Mouse (Mus musculus): ENCODE data around the gene Tmem150a.

Gene Tmem150a

DNA sequence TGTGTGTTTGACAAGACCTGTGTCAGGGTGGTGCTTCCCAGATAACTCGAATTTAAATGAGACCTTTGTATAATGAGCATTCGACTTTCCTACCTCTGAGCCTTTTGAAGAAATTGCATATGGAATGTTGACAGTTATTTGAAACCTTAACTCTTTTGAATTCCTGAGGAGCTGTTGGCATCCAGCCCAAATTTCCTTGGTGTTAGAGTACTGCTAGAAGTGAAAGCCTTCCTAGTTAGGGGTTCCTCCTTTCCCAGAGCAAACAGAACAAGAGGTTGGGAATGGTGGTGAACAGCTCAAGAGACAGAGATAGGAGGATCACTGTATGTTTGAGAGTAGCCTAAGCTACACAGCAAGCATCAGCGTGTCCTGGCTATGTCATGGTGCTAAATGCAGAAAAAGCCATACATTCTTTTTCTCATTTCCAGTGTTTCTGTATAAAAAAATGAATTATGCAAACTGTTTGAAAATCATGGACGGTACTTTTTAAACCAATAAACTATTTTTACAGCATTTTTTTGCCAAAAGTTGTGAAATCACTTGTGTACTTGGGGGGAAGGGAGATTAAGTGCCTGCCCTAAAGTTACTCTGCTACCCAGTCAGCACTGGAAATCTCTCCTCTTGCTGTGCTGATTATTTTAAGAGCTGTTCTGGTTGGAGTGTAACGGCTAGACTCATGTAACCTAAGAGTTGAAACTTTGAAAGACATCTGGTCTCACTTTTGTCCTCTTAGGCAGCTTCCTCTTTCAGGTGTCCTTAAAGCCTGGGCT lies 2.4 kb upstream of the Tmem150a start:
- DNase-seq (ENCODE audit: low spot score): no peak

DNA sequence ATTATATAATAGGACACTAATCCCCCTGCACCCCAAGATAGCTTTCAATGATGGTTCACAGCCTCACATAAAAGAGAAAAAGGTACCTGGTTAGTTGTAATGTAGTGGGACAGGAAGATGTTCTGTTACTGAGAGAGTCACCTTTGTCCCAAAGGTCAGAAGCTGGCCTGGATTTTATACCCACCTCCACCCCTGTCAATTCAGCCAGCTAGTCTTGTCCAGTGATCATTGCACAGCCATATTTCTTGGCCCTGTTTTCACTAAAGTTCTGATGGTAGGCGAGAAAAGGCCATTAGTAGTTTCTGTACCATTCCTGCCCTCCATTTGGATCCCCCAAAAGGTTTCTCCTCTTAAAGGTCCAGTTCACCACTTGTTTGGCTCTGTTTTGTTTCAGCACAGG lies 1.2 kb upstream of the Tmem150a start:
- DNase-seq (ENCODE audit: low spot score): no peak

- no peak for DNase-seq (ENCODE audit: low spot score)
These were observed 820 bp downstream of the Tmem150a start for GRCm38 (mm10) chr6:72356001-72356532.

GRCm38 (mm10) chr6:72357164-72358079 lies 2.2 kb downstream of the Tmem150a start:
- no peak for DNase-seq (ENCODE audit: low spot score)

DNA sequence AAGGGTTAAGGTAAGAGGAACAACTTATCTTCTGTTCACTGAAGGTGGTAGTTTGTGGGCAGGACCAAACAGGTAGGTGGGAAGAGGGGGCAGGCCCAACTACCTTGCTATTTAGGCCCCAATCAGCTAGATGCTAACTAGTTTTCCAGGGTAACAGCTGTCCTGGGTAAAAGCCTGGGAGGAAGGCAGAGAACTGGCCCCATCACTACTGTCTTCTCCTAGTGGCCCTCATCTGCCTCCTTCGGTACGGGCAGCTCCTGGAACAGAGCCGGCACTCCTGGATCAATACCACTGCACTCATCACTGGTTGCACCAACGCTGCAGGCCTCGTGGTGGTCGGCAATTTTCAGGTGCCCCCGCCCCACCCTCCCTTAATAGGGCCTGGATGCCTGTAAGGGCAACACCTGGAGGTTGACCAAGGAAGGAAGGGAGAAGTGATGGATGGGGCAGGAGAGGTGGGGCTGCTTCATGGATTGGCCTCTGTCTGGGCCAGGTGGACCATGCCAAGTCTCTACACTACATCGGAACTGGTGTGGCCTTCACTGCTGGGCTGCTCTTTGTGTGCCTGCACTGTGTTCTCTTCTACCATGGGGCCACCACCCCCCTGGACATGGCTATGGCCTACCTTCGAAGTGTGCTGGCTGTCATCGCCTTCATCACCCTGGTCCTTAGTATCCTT lies 3.0 kb downstream of the Tmem150a start:
- no peak for DNase-seq (ENCODE audit: low spot score)

GRCm38 (mm10) chr6:72359343-72359742 lies 4.1 kb downstream of the Tmem150a start:
- DNase-seq (ENCODE audit: low spot score): no peak

DNA sequence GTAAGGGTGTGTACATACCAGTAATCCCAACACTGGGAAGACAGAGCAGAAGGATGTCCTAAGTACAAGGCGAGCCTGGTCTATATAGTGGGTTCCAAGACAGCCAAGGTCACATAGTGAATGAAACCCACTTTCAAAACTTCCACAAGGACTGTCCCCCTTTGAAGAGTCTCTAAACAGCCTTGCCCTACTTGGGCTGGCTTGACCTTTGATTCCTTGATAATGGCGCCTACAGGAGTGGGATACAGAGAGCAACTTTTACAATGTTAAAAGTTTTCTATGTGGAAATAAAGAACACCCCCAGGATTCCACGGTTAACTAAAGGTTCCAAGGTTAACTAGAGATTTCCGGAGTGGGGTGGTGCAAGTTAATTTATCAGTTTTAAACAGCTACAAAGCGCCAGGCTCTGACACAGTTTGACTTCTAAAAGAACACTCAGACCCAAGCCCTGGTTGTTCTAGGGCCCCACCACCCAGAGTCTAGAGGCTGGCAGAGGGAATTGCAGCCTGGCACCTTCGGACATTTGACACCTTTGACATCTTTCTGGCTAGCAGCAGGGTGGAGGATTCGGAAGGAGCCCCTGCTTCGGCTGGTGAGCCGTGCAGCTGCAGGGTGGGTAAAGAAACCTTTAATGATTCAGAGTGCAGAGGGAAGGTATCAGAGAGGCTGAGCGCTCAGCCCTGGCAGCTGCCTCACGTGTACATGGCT lies 4.8 kb downstream of the Tmem150a start:
- DNase-seq (ENCODE audit: low spot score): no peak

GRCm38 (mm10) chr6:72360599-72360935 lies 5.3 kb downstream of the Tmem150a start:
- DNase-seq (ENCODE audit: low spot score): no peak

DNA sequence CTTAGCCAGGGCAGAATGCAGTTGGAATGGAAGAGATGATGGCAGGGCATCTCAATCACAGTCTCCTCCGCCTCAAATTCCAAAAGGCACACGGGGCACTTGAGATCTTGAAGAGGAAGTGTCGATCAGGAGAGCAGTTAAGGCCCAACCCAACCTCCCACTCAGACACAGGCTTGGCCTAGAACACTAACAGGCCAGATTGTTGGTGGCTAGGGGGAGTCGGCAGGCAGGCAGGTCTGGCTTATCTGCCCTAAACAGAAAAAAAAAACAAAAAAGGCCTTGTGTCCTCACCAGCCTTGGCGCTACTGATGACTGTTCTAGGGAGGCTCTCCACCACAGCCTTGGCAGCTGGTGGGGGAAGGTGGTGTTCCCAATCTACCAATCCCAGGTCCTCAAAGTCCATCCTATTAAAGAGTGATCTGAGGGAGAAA lies 5.9 kb downstream of the Tmem150a start:
- no peak for DNase-seq (ENCODE audit: low spot score)

DNA sequence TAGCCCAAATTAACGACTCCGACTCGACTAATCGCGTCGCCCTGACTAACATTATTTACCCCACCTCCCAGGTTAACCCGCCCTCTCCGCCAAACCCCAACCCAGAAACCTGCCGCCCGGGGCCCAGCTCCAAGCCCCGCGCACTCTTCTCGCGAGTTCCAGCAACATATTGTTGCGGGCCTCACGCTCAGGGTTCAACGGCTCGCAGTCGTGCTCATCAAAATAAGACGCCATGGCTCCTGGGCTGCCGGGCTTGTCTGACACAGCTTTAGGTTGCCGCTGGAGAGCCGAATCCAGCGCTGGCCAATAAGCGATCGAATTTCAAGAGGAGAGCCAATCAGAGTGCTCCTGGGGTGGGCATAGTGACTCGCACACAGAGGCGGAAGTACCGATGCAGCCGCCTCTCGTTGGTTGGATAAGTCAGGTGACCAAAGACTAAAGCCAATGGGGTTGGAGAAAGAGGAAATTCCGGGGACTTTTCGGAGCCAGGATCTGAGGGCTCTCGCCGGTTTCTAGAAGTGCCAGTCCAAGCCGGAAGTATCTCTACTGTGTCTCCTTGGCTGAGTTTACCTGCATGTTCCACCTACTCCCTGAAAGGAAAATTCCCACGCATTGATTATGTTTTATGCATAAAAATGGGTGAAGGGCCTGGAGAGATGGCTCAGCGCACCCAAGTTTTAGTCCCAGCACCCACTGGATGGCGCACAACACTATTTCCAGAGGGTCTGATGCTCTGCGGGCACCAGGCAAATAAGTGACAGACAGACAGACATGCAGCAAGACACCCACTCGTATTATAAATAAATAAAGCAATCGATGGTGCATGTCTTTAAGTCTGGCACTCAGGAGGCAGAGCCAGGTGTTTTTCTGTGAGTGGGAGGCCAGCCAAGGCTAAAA lies 7.1 kb downstream of the Tmem150a start:
- peak; percentile 92 for DNase-seq (ENCODE audit: low spot score)

DNA sequence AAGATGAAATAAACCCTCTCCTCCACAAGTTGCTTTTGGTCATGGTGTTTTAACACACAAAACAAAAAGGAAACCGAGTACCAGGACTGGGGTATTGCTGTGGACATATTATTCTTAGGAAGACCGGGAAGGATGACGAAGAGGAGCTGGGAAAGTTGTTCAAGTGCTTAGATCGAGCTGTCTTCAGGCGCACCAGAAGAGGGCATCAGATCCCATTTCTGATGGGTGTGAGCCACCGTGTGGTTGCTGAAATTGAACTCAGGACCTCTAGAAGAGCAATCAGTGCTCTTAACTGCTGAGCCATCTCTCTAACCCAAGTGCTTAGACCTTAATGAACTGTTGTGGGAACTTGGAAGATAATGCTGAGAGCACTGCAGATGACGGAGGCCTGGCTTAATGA lies 8.8 kb downstream of the Tmem150a start:
- no peak for DNase-seq (ENCODE audit: low spot score)

GRCm38 (mm10) chr6:72364985-72365384 lies 9.7 kb downstream of the Tmem150a start:
- DNase-seq (ENCODE audit: low spot score): no peak

DNA sequence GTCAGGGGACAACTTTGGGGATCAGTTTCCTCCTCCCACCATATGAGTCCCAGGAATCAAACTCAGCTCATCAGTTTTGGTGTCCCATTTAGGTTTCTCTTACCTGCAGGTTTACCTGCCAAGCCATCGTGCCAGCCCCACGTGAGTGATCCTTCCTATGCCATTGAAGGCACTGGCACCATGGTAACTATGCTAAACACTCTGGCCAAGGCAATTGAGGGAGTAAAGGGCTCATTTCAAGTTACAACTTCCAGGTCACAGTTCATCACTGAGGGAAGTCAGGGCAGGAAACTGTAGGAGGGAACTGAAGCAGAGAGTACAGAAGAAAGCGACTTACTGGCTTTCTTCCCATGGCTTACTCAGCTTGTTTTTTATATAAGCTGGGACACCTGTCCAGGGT lies 11.1 kb downstream of the Tmem150a start:
- no peak for DNase-seq (ENCODE audit: low spot score)

DNA sequence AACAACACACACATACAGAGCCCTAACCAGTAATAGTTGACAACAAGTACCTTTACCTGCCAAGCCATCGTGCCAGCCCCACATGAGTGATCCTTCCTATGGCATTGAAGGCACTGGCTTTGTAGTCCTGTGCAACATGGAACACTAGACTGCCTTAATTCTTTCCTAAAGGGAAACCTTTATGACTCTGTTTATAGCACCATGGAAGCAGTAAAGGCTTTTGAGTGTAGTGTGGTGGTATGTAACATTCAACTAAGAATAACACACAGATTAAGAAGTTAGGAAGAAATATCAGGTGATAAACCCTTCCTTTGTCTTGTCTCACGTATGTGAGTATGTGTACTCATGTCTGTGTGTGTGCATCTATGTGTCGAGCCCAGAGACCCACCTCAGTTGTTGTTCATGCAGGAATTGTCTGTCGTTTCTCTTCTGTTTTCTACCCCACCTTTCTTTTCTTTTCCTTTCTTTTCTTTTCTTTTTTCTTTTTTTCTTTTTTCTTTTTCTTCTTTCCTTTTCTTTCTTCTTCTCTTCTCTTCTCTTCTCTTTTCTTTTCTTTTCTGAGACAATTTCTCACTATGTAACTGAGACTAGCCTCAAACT lies 11.7 kb downstream of the Tmem150a start, which contains the start of gene Rnf181:
Gene Rnf181, minus strand, starts transcription at position 113 of the 600 bp plus-strand sequence.
- no peak for DNase-seq (ENCODE audit: low spot score)

GRCm38 (mm10) chr6:72367460-72367974 lies 12.3 kb downstream of the Tmem150a start:
- DNase-seq (ENCODE audit: low spot score): no peak

- DNase-seq (ENCODE audit: low spot score): no peak
These were observed 14.3 kb downstream of the Tmem150a start for GRCm38 (mm10) chr6:72369557-72369956.

DNA sequence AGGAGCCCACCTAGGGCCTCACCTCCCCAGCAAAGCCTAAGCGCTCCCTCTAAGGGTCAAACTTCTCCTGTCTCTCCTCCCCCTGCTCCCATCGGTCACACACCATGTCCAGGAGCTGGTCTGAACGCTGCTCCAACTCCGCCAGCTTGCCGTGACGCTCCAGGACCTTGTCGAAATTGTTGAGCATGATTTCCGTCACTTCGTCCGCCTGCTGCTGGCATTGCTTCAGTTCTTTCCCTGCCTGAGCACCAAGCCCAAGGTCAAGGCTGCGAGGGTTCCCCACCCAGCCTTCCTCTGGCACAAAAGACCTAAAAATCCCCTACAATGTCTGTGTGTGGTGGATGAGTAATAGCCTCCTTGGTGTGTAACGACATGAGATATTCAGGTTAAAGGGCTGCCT lies 14.8 kb downstream of the Tmem150a start:
- DNase-seq (ENCODE audit: low spot score): no peak

GRCm38 (mm10) chr6:72371147-72371546 lies 15.9 kb downstream of the Tmem150a start:
- no peak for DNase-seq (ENCODE audit: low spot score)

DNA sequence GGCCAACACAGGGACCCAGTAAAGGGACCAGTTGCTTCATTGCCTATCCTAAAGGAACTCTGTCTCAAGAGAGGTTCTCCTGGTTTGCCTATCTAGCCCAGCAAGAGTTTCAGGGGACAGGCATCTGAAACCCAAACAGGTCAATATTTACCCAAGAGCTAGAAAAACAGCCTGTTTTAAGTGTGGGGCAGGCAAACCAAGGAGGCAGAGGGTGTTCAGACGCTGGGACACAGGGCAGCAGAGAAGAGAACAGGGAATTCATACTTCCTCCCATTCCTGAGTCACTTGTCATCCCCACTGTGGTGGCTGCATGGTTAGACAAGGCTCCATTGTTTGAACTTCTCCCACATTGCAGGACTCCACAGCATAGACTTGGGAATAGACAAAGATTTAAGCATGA lies 16.3 kb downstream of the Tmem150a start:
- no peak for DNase-seq (ENCODE audit: low spot score)

DNA sequence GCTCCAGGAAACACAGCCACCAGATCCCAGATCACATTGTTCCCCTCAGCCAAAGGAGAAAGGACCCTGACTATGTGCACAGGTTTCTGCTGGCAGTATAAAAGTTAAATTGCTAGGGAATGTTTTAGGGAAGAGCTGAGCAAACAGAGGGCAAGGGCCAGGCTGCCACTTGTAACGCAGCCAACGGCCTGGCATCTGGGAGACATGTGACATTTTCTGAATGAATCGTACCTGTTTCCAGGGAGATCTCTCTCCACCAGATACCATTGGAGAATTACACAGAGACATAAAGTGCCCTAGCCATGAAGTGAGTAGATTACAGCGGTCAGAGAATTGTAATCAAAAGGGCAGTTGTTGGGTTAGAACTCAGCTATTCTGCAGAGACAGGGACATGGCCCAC lies 17.9 kb downstream of the Tmem150a start:
- DNase-seq (ENCODE audit: low spot score): no peak

Data from spleen, adult 12 weeks (tissue).